Mouse (Mus musculus) brain, adult 10 weeks (tissue): ENCODE measurements around the gene Nanos3. TPM values are rescaled to one million over a fixed set of nuclear protein-coding genes. Genes with fewer than 3 reads are reported as not detected.

ENCODE experiments used
- polyA plus RNA-seq: library from polyadenylated mRNA; stranded (reverse); fragments of 350-450 nt; fragmentation: Illumina TruSeq; extraction: RNeasy Lipid Tissue Mini Kit (QIAGEN cat#74804); gene quantifications from one replicate; pipeline ENCODE4 v1.2.3, GENCODE M21; 2015; ENCODE audit warnings: low read depth, low replicate concordance

Gene Nanos3
- polyA plus RNA-seq = not detected

DNA sequence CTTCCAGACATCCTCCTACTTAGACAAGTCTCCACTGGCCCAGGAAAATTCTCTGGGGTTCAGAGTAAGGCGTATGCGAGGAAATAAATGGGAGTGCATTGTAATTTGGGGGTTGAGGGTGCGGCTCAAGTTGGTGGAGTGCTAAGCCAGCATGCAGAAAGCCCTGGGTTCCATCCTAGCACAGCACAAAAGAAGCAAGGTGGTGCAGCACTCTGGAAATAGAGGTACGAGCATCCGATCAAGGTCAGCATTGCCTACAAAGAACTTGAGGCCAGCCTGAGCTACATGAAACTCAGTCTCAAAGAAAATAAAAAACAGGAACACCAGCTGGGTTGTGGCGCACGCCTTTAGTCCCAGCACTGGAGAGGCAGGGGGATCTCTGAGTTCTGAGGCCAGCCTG lies at the start of gene Nanos3:
TSS of gene Nanos3 (minus strand) at position 101 of the 400 bp plus-strand sequence.

DNA sequence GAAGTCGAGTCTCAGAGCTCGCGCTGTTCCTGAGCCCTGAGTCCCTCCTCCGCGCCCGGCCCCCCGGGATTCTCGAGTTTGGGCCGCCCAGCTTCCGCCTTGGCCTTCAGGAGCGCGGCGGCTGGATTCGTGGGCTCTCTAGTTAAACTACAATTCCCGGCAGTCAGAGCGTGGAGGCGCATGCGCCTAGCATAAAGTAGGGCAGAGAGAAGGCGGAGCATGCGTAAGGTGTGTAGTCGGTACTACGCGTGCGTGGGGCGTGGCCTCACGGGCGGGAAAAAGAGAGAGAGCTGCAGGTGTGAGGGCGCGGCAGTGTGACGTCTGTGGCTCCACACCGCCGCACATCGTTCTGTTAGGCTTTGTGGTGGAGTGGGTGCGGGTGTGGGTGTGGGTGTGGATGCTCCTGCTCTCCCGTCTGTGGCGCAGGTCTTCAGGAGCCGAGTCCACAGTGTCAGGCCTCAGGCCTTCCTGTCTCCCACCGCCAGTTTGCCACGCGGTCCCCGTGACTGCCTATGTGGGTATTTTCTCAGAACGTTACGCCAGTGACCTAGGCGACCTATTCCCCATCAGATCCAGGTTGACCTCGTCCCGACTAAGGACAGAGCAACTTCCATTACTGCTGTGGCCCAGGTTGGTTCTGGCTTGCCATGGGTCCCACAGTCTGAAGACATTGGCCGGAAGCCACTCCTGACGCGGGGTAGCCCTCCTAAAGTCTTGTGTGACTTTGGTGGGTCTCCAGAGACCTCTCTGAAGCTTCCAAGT lies 37.1 kb downstream of the Nanos3 start, which contains the start of the genes Cc2d1a and 4930432K21Rik:
TSS of gene Cc2d1a (minus strand) at position 168 of the 762 bp plus-strand sequence.
TSS of gene 4930432K21Rik (plus strand) at position 257 of the 762 bp plus-strand sequence.

DNA sequence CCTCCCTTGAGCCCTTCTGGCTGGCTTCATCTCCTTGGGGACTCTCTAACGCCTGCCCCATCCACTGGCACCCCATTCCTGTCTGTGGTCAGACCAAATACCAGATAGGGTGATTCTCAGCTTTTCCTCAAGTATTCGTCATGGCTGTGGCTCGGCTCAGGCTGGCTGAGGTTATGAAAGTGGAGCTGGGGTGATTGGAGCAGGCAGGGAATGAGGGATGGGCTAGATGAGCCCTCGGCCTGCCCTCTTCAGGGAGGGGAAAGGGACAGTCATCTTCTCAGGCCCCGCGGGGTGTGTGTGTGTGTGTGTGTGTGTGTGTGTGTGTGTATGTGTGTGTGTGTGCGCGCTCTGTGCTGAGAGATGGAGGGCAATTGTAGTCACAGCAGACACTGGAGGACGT lies 59.4 kb downstream of the Nanos3 start, which contains the start of gene Podnl1:
TSS of gene Podnl1 (plus strand) at position 334 of the 400 bp plus-strand sequence.

Other genes with a start within 250 kb of the Nanos3 start
- 0.31 TPM for gene Gm10644, start 230.0 kb downstream of the Nanos3 start, polyA plus RNA-seq
- 0.83 TPM for gene Asf1b, start 229.7 kb downstream of the Nanos3 start, polyA plus RNA-seq
- 188 TPM for gene Prkaca, start 212.2 kb downstream of the Nanos3 start, polyA plus RNA-seq
- gene Samd1, start 187.5 kb downstream of the Nanos3 start, polyA plus RNA-seq = 36.5 TPM
- gene 1700067K01Rik, start 183.7 kb downstream of the Nanos3 start, polyA plus RNA-seq = not detected
- 2.7 TPM for gene 2210011C24Rik, start 173.0 kb downstream of the Nanos3 start, polyA plus RNA-seq
- gene Palm3, start 163.7 kb downstream of the Nanos3 start, polyA plus RNA-seq = 1.6 TPM
- gene Il27ra, start 142.6 kb downstream of the Nanos3 start, polyA plus RNA-seq = not detected
- 3.0 TPM for gene Rln3, start 140.2 kb downstream of the Nanos3 start, polyA plus RNA-seq
- gene Gm10643, start 120.1 kb downstream of the Nanos3 start, polyA plus RNA-seq = 3.7 TPM
- gene Rfx1, start 118.4 kb downstream of the Nanos3 start, polyA plus RNA-seq = 13.1 TPM
- 18.4 TPM for gene Dcaf15, start 80.4 kb downstream of the Nanos3 start, polyA plus RNA-seq
- gene Podnl1, start 59.2 kb downstream of the Nanos3 start, polyA plus RNA-seq = not detected
- gene Cc2d1a, start 37.3 kb downstream of the Nanos3 start, polyA plus RNA-seq = 29.2 TPM
- 2.5 TPM for gene 4930432K21Rik, start 37.2 kb downstream of the Nanos3 start, polyA plus RNA-seq
- gene Zswim4, start 51.8 kb upstream of the Nanos3 start, polyA plus RNA-seq = 9.6 TPM
- 197 TPM for gene D8Ertd738e, start 64.5 kb upstream of the Nanos3 start, polyA plus RNA-seq
- gene Mri1, start 72.1 kb upstream of the Nanos3 start, polyA plus RNA-seq = 13.7 TPM
- 25.7 TPM for gene Ccdc130, start 85.2 kb upstream of the Nanos3 start, polyA plus RNA-seq
- gene Cacna1a, start 203.2 kb upstream of the Nanos3 start, polyA plus RNA-seq = 75.3 TPM